Mouse (Mus musculus): ENCODE measurements around the gene Sf3b4. TPM values are rescaled to one million over a fixed set of nuclear protein-coding genes. Genes with fewer than 3 reads are reported as not detected.

The Sf3b4 gene
- polyA plus RNA-seq, 1 experiment from 2014 or later: 233 TPM

DNA sequence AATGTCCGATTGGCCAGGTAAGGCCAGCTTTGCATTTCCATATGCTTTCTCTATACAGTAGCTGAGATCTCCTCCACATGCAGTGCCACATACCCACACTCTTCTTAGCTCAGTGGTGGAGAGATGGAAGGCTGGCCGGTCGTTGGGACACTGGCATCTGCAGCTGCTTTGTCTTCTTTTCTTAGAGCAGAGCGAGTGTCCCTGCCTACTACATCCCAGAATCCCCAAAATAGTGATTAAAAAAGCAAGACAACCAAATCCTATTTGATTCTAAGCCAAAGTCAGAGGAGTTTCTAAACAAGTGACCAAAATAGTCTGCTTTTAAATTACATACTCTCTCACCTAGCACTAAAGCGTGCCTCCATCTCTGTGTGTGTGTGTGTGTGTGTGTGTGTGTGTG, 19.5 kb upstream of the Sf3b4 start:
- no peaks in the 10 kb centered on the region for H3K4me1 ChIP-seq (ENCODE audit: control insufficient read depth, insufficient read depth, low read length)
- no peak overlapping the region for H3K4me2 ChIP-seq (ENCODE audit: low read depth)
- no peaks in the 10 kb centered on the region for H3K9me3 ChIP-seq (ENCODE audit: control insufficient read depth, low read length)
- H3K27me3 ChIP-seq (ENCODE audit: control insufficient read depth, insufficient read depth, low read length): no peaks in the 10 kb centered on the region
- H3K36me3 ChIP-seq (ENCODE audit: control insufficient read depth, insufficient read depth, low read length): peaks cover 9% of the 10 kb centered on the region
- no peak for DNase-seq (ENCODE audit: low spot score)
- no peak overlapping the region for H3K9ac ChIP-seq (ENCODE audit: low read length)
- WGBS: 91% methylated on average over 5 of the region's 5 CpGs
- no peak for ATAC-seq (ENCODE audit: insufficient read depth, low FRiP score, low TSS enrichment)
- H3K27ac ChIP-seq (ENCODE audit: low read depth, low read length): no peak overlapping the region
- no peak overlapping the region for H3K4me3 ChIP-seq (ENCODE audit: low read depth, low read length)

DNA sequence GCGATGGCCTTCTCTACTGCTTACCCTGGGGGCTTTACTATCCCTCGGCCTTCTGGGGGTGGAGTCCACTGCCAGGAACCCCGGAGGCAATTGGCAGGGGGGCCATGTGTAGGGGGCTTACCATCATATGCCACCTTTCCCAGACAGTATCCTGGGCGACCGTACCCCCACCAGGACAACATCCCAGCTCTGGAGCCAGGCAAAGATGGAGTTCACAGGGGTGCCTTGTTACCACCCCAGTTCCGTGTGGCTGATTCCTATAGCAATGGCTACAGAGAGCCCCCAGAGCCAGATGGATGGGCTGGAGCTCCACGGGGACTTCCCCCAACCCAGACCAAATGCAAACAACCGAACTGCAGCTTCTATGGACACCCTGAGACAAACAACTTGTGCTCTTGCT, 16.6 kb upstream of the Sf3b4 start:
- DNase-seq (ENCODE audit: low spot score) (no peak), ATAC-seq (ENCODE audit: insufficient read depth, low FRiP score, low TSS enrichment) (no peak)
- 86% methylated on average over 8 of the region's 8 CpGs for WGBS
- no peak overlapping the region for H3K27ac ChIP-seq (ENCODE audit: low read depth, low read length)
- H3K36me3 ChIP-seq (ENCODE audit: control insufficient read depth, insufficient read depth, low read length): peaks cover 9% of the 10 kb centered on the region
- no peaks in the 10 kb centered on the region for H3K9me3 ChIP-seq (ENCODE audit: control insufficient read depth, low read length)
- no peak overlapping the region for H3K9ac ChIP-seq (ENCODE audit: low read length)
- H3K27me3 ChIP-seq (ENCODE audit: control insufficient read depth, insufficient read depth, low read length): no peaks in the 10 kb centered on the region
- no peak overlapping the region for H3K4me2 ChIP-seq (ENCODE audit: low read depth)
- H3K4me1 ChIP-seq (ENCODE audit: control insufficient read depth, insufficient read depth, low read length): peaks cover 2% of the 10 kb centered on the region; the same call in 1 of the 2 replicates
- H3K4me3 ChIP-seq (ENCODE audit: low read depth, low read length): no peak overlapping the region

DNA sequence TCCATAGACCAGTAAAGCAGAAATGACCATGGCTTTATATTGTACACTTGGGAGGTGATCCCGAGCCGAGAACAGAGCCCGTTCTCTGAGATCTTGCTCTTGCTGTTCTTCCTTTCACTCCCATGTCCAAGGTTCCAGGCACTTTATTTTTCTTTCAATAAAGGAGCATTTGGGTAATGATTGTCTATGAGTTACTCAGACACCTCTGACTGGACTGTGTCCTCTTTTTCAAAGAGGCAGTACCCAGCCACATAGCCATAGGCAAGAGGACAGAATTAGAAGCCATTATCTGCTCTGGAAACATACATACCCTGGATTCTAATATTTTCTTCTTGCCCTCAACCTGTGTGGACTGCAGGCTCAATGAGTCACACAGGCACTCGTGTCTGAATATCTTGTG, 12.3 kb upstream of the Sf3b4 start:
- H3K36me3 ChIP-seq (ENCODE audit: control insufficient read depth, insufficient read depth, low read length): peaks cover 2% of the 10 kb centered on the region; the same call in 1 of the 2 replicates

DNA sequence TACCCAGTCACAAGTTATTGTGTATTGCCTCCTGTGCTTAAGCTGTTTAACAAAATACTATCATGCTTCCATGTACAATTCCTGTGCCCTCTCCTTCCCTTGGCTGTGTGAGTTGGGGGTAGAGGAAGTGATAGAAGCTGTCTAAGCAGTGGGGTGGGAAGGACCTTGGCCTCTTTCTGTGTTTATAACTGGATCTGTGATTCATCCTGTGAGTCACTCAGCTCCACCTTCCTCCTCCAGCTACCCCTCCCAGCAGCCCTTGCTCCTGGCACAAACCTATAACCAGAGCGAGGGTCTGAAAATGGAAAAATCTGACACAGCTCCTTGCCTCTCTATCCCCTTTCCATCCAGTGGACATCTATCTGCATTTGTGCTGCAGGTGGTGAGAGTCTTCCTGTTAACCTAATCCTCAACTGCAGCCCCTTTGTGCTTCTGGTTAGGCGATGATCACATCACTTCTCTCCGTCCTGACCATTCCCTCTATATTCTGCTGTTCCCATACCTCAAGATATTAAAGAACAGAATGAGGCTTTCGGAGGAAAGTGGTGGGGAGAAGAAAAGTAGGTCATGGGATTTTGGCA, 11.8 kb upstream of the Sf3b4 start:
- DNase-seq (ENCODE audit: low spot score): no peak

More for the DNA sequence above, 12.3 kb upstream of the Sf3b4 start:
- Histone ChIP-seq H3K9me3 (ENCODE audit: control insufficient read depth, low read length) (no peaks in the 10 kb centered on the region), H3K4me1 (ENCODE audit: control insufficient read depth, insufficient read depth, low read length) (peaks cover 8% of the 10 kb centered on the region), H3K4me3 (ENCODE audit: low read depth, low read length) (no peak overlapping the region), H3K27ac (ENCODE audit: low read depth, low read length) (no peak overlapping the region), H3K4me2 (ENCODE audit: low read depth) (no peak overlapping the region), H3K9ac (ENCODE audit: low read length) (no peak overlapping the region), H3K27me3 (ENCODE audit: control insufficient read depth, insufficient read depth, low read length) (no peaks in the 10 kb centered on the region)
- DNase-seq (ENCODE audit: low spot score) (no peak), ATAC-seq (ENCODE audit: insufficient read depth, low FRiP score, low TSS enrichment) (no peak)
- WGBS: 78% methylated on average over 4 of the region's 4 CpGs

DNA sequence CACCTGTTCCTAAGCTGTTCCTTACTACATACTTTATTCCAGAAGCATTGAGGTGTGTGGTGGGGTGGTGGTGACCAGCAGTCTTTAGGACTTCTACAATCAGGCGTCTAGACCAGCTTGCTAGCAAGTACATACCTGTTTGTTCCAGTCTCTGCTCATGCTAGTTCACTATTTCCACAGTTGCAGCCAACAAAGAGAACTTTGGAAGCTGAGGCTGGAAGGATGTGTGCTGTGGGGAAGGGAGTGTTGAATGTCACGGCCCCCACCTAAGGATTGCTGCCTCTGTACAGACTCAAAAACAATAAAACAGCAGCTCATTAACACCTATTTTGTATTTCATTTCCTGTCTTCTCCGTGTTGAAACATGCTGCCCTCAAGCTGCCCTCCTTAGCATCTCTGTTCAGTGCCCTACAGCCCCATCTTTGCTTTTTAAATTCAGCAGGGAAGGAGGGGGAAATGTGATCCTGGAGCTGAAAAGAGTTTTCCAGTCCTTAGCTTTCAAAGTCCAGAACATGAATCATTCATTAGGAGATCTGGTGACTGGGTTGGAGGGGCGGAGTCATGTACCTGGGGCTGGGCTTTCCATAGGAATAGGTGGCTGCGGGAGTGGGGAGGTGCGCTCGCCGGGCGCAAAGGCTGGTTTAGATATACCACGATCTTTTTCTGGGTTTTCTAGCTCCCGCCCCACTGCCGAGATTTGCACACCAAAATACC, 11.2 kb upstream of the Sf3b4 start:
- H3K9ac ChIP-seq (ENCODE audit: low read length): peak overlapping the region; percentile 26; the same call in 1 of the 2 replicates

More for the DNA sequence above, 11.8 kb upstream of the Sf3b4 start:
- Histone ChIP-seq H3K9me3 (ENCODE audit: control insufficient read depth, low read length) (no peaks in the 10 kb centered on the region), H3K4me2 (ENCODE audit: low read depth) (peak overlapping the region; percentile 49; the same call in 1 of the 2 replicates), H3K27me3 (ENCODE audit: control insufficient read depth, insufficient read depth, low read length) (no peaks in the 10 kb centered on the region), H3K36me3 (ENCODE audit: control insufficient read depth, insufficient read depth, low read length) (peaks cover 2% of the 10 kb centered on the region; the same call in 1 of the 2 replicates), H3K27ac (ENCODE audit: low read depth, low read length) (no peak overlapping the region), H3K9ac (ENCODE audit: low read length) (no peak overlapping the region; the same call in 1 of the 2 replicates), H3K4me3 (ENCODE audit: low read depth, low read length) (no peak overlapping the region), H3K4me1 (ENCODE audit: control insufficient read depth, insufficient read depth, low read length) (peaks cover 8% of the 10 kb centered on the region)
- 70% methylated on average over 4 of the region's 4 CpGs for WGBS
- ATAC-seq (ENCODE audit: insufficient read depth, low FRiP score, low TSS enrichment): no peak

DNA sequence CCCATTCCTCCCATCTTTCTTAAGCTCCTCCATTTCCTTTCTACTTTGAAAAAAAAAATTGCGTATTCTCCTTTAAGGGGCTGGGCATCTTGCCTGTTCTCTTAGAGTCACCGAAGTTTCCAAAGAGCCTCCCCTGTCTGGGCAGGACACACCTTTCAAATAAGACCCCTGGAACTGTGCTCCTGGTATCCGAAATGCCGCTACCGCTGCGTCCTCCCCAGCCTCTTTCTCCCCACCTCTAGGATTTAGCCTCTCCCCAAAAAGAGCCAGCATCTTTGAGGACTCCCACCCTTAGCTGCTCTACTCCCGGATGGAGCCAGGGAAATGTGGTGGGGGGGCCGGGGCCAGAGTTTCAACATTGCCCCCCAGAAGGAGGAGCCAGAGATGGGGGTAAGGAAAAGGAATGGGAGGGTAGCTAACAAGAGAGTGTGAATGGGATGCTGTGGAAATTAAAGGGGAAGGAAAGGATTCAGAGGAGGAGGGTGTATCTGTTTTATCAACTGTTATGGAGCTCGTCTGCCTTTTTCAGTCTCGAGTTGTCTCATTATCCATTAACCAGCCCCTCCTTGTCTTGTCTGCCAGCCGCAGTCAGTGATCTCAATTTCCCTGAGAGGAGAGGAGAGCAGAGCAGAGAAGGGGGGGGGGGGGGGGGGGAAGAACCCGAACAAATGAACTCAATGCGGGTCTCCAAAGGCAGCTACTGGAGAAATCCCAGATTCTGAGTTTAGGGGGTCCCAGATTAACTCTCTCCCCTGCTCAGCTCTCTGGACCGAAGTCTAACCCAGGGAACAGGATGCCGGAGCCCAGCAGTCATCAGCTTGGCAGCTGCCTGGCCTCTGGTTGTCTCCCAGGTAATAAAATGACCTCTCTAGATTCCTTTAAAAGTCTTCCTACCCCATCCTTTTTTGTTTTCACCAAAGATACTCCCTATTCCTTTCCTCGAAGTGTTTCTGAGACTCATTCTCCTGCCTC, 10.0 kb upstream of the Sf3b4 start, which contains the start of gene Mtmr11:
Mtmr11 (plus strand) TSS at position 136 of the 972 bp plus-strand sequence.
- 4% methylated on average over 14 of the region's 16 CpGs for WGBS
- peak within 1 kb of the TSS; percentile 32 for H3K4me3 ChIP-seq (ENCODE audit: low read depth, low read length)
- no peaks in the 10 kb centered on the region for H3K27me3 ChIP-seq (ENCODE audit: control insufficient read depth, insufficient read depth, low read length)
- peak within 1 kb of the TSS; percentile 27 for H3K9ac ChIP-seq (ENCODE audit: low read length)
- no peak within 1 kb of the TSS for H3K27ac ChIP-seq (ENCODE audit: low read depth, low read length)
- ATAC-seq (ENCODE audit: insufficient read depth, low FRiP score, low TSS enrichment) (no peak; the same call in 1 of the 2 replicates), DNase-seq (ENCODE audit: low spot score) (no peak)
- H3K4me1 ChIP-seq (ENCODE audit: control insufficient read depth, insufficient read depth, low read length): peaks cover 8% of the 10 kb centered on the region
- no peaks in the 10 kb centered on the region for H3K9me3 ChIP-seq (ENCODE audit: control insufficient read depth, low read length)
- peak within 1 kb of the TSS; percentile 49 for H3K4me2 ChIP-seq (ENCODE audit: low read depth)
- H3K36me3 ChIP-seq (ENCODE audit: control insufficient read depth, insufficient read depth, low read length): no peaks in the 10 kb centered on the region

More for the DNA sequence above, 11.2 kb upstream of the Sf3b4 start:
- no peak overlapping the region for H3K27ac ChIP-seq (ENCODE audit: low read depth, low read length)
- H3K4me3 ChIP-seq (ENCODE audit: low read depth, low read length): peak overlapping the region; percentile 32
- H3K9me3 ChIP-seq (ENCODE audit: control insufficient read depth, low read length): no peaks in the 10 kb centered on the region
- H3K4me2 ChIP-seq (ENCODE audit: low read depth): peak overlapping the region; percentile 49
- no peaks in the 10 kb centered on the region for H3K27me3 ChIP-seq (ENCODE audit: control insufficient read depth, insufficient read depth, low read length)
- ATAC-seq (ENCODE audit: insufficient read depth, low FRiP score, low TSS enrichment) (no peak), DNase-seq (ENCODE audit: low spot score) (peak; percentile 38)
- H3K4me1 ChIP-seq (ENCODE audit: control insufficient read depth, insufficient read depth, low read length): peaks cover 8% of the 10 kb centered on the region
- 2% methylated on average over 12 of the region's 12 CpGs for WGBS
- H3K36me3 ChIP-seq (ENCODE audit: control insufficient read depth, insufficient read depth, low read length): no peaks in the 10 kb centered on the region

DNA sequence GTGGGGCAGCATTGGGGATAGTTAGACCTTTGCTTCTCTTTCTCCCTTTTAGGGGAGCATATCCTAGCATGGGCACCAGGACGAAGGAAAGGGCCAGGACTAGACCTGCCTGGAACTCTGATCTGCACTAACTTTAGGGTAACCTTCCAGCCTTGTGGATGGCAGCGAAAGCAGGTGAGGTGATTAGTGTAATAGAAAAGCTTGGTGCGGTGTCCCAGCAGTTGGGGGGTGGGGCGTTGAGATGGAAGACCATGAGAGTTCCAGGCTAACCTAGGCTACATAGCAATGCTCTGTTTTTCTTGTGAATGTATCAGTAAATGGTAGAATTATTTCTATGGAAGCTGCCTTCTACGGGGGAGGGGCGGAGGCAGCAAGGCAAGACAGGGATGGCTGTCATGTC, 9.1 kb upstream of the Sf3b4 start:
- Histone ChIP-seq H3K4me2 (ENCODE audit: low read depth) (no peak overlapping the region), H3K27me3 (ENCODE audit: control insufficient read depth, insufficient read depth, low read length) (no peaks in the 10 kb centered on the region), H3K36me3 (ENCODE audit: control insufficient read depth, insufficient read depth, low read length) (no peaks in the 10 kb centered on the region), H3K9ac (ENCODE audit: low read length) (no peak overlapping the region), H3K4me3 (ENCODE audit: low read depth, low read length) (no peak overlapping the region), H3K4me1 (ENCODE audit: control insufficient read depth, insufficient read depth, low read length) (peaks cover 8% of the 10 kb centered on the region), H3K27ac (ENCODE audit: low read depth, low read length) (no peak overlapping the region), H3K9me3 (ENCODE audit: control insufficient read depth, low read length) (no peaks in the 10 kb centered on the region)
- no peak for DNase-seq (ENCODE audit: low spot score)
- ATAC-seq (ENCODE audit: insufficient read depth, low FRiP score, low TSS enrichment): no peak
- 87% methylated on average over 6 of the region's 6 CpGs for WGBS

DNA sequence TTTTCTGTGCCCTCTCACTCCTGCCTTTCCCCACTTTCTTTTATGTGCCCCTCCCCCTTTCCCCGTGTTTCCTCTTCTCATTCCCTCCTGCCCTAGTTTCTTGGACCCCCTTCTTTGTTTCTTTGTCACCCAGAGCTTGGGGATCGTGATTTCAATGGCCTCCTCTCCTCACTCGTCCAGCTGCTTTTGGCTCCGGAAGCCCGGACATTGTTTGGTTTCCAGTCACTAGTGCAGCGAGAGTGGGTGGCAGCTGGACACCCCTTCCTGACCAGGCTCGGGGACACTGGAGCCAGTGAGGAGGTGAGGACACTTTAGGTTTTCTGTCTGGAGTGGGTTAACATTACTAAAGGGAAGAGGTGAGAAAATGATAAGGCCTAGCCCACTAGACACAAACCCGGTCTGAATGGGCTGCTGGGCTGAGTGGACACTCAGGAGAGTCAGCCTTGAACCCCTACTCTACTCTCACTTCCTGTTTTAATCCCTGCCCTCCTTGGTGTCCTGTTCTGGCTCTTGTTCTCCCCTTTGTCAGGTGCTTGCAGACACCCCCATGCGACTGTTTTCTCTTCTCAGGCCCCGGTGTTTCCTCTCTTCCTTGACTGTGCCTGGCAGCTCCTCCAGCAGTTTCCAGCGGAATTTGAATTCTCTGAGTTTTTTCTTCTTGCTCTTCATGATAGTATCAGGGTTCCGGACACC, 3.5 kb upstream of the Sf3b4 start:
- ATAC-seq (ENCODE audit: insufficient read depth, low FRiP score, low TSS enrichment) (no peak), DNase-seq (ENCODE audit: low spot score) (no peak)
- H3K9me3 ChIP-seq (ENCODE audit: control insufficient read depth, low read length): no peaks in the 10 kb centered on the region
- H3K4me3 ChIP-seq (ENCODE audit: low read depth, low read length): no peak overlapping the region
- peaks cover 8% of the 10 kb centered on the region for H3K4me1 ChIP-seq (ENCODE audit: control insufficient read depth, insufficient read depth, low read length)
- H3K9ac ChIP-seq (ENCODE audit: low read length): no peak overlapping the region
- no peaks in the 10 kb centered on the region for H3K36me3 ChIP-seq (ENCODE audit: control insufficient read depth, insufficient read depth, low read length)
- H3K27ac ChIP-seq (ENCODE audit: low read depth, low read length): no peak overlapping the region
- H3K27me3 ChIP-seq (ENCODE audit: control insufficient read depth, insufficient read depth, low read length): no peaks in the 10 kb centered on the region
- 77% methylated on average over 12 of the region's 12 CpGs for WGBS
- no peak overlapping the region for H3K4me2 ChIP-seq (ENCODE audit: low read depth)

Data from neural tube, embryonic 11.5 days (tissue).